Mouse (Mus musculus) neural tube, embryonic 11.5 days (tissue): ENCODE measurements around the gene Exosc5. TPM values are rescaled to one million over a fixed set of nuclear protein-coding genes. Genes with fewer than 3 reads are reported as not detected.

ENCODE experiments used
- polyA plus RNA-seq: library from polyadenylated mRNA; unstranded; fragments of >200 nt; fragmentation: Nextera tagmentation; extraction: Ambion mirVana; gene quantifications from 2 replicates; pipeline ENCODE4 v1.2.1, GENCODE M21; 2014

Gene Exosc5
- polyA plus RNA-seq, 1 experiment from 2014 or later = 49.8 TPM

Other genes with a start within 250 kb of the Exosc5 start
- 0.34 TPM in 1 of 2 replicates, not detected in the other for gene Cxcl17, start 246.3 kb upstream of the Exosc5 start, polyA plus RNA-seq
- 1.0 and 1.2 TPM in 2 replicates for gene Ceacam1, start 181.6 kb upstream of the Exosc5 start, polyA plus RNA-seq
- gene Ceacam2, start 119.3 kb upstream of the Exosc5 start, polyA plus RNA-seq = not detected in 2 replicates
- gene Erich4, start 43.3 kb upstream of the Exosc5 start, polyA plus RNA-seq = not detected in 2 replicates
- gene Dmac2, start 39.8 kb upstream of the Exosc5 start, polyA plus RNA-seq = 22.4 and 23.2 TPM in 2 replicates
- gene B3gnt8, start 32.5 kb upstream of the Exosc5 start, polyA plus RNA-seq = 0.88 and 1.7 TPM in 2 replicates
- gene Bckdha, start 183 bp upstream of the Exosc5 start, polyA plus RNA-seq = 38.2 and 43.2 TPM in 2 replicates
- gene Tmem91, start 16.0 kb downstream of the Exosc5 start, polyA plus RNA-seq = 1.6 and 1.7 TPM in 2 replicates
- 33.4 and 37.2 TPM in 2 replicates for gene B9d2, start 21.6 kb downstream of the Exosc5 start, polyA plus RNA-seq
- 1.2 and 1.6 TPM in 2 replicates for gene Tgfb1, start 27.8 kb downstream of the Exosc5 start, polyA plus RNA-seq
- gene Ccdc97, start 59.9 kb downstream of the Exosc5 start, polyA plus RNA-seq = 35.7 and 39.5 TPM in 2 replicates
- 70.2 and 74.4 TPM in 2 replicates for gene Hnrnpul1, start 95.6 kb downstream of the Exosc5 start, polyA plus RNA-seq
- gene Axl, start 129.5 kb downstream of the Exosc5 start, polyA plus RNA-seq = 29.9 and 33.7 TPM in 2 replicates
- 3.2 and 3.3 TPM in 2 replicates for gene Cyp2s1, start 157.7 kb downstream of the Exosc5 start, polyA plus RNA-seq
- not detected in 2 replicates for gene Cyp2b10, start 238.5 kb downstream of the Exosc5 start, polyA plus RNA-seq